Mouse (Mus musculus) liver, postnatal 0 days (tissue): Measurements from ENCODE around the gene Col6a3.

ENCODE experiments used
- CTCF ChIP-seq: sonication (generic); IDR thresholded peaks from 2 replicates; pipeline ENCODE4 v1.5.1; 2016; ENCODE audit warnings: antibody characterized with exemption, low read depth
- EP300 ChIP-seq: IDR thresholded peaks from 2 replicates; pipeline ENCODE4 v1.6.1; 2016; ENCODE audit warnings: antibody characterized with exemption, low read depth, mild to moderate bottlenecking

DNA sequence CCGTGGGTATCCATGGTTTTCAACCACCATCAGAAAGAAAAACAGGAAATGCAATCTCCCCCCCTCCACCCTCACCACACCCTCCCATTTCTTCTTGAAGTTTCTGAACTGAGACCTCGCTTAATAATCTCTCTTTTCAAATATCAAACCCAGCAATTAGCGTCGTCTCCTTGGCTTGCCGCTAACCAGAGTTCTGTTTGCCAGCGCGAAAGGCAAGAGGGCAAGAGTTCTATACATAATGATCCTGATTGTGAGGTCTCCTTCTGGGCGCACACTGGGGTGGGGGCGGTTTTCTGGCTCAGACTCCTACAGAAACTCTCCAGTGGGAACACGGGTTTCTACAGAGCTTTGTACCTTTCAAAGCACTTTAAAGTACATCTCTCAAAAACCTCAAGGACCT lies 1.4 kb upstream of the Col6a3 start:
- TF ChIP-seq CTCF, result no peak
- no peak for TF ChIP-seq EP300
